Mouse (Mus musculus) hindbrain, embryonic 15.5 days (tissue): Measurements from ENCODE around the gene Pid1. TPM values are rescaled to one million over a fixed set of nuclear protein-coding genes. Genes with fewer than 3 reads are reported as not detected.
A peak's percentile ranks its signal among the peaks of the same experiment; 100 is the strongest.
"Not testable (repeated sequence)": the region's sequence is repeated elsewhere in the genome, so short reads cannot be mapped to it uniquely, and the experiment has no call there.

ENCODE experiments used
- ATAC-seq: fragments of 200-750 bp; cut with Nextera tagmentation; 2 replicates; pipeline ENCODE4 v1.8.0; 2017; ENCODE audit warnings: low read depth, moderate number of reproducible peaks, moderate TSS enrichment; ENCODE audit not compliant: low FRiP score
- H3K27ac ChIP-seq: fragments of 300-500 bp; sonication (generic); replicated peaks from 2 replicates; pipeline ENCODE4 v1.5.1; 2015; ENCODE audit warnings: mild to moderate bottlenecking, inconsistent platforms
- H3K27me3 ChIP-seq: fragments of 300-500 bp; sonication (generic); 2 replicates; pipeline ENCODE4 v1.6.1; 2015; ENCODE audit warnings: control low read depth, inconsistent platforms
- H3K36me3 ChIP-seq: fragments of 300-500 bp; sonication (generic); 2 replicates; pipeline ENCODE4 v1.6.1; 2015; ENCODE audit warnings: control low read depth, inconsistent platforms
- H3K4me1 ChIP-seq: fragments of 300-500 bp; sonication (generic); replicated peaks from 2 replicates; pipeline ENCODE4 v1.6.1; 2015; ENCODE audit warnings: control low read depth, inconsistent platforms
- H3K4me2 ChIP-seq: fragments of 300-500 bp; sonication (generic); 2 replicates; pipeline ENCODE4 v1.6.1; 2015; ENCODE audit warnings: moderate library complexity, mild to moderate bottlenecking, inconsistent platforms
- H3K4me3 ChIP-seq: fragments of 300-500 bp; sonication (generic); 2 replicates; pipeline ENCODE4 v1.5.1; 2015; ENCODE audit warnings: mild to moderate bottlenecking, inconsistent platforms
- H3K9ac ChIP-seq: fragments of 300-500 bp; sonication (generic); 2 replicates; pipeline ENCODE4 v1.6.1; 2015; ENCODE audit warnings: inconsistent platforms
- H3K9me3 ChIP-seq: fragments of 300-500 bp; sonication (generic); 2 replicates; pipeline ENCODE4 v1.6.1; 2016; ENCODE audit warnings: control low read depth, inconsistent platforms
- WGBS: fragments of 180-500 bp; shearing (Covaris S2); methylation state at CpG from one replicate; pipeline ENCODE4 v1.1.7; 2015; 5-methylcytosine and 5-hydroxymethylcytosine counted together
- polyA plus RNA-seq: library from polyadenylated mRNA; unstranded; fragments of >200 nt; fragmentation: Nextera tagmentation; extraction: Ambion mirVana; gene quantifications from 2 replicates; pipeline ENCODE4 v1.2.1, GENCODE M21; 2015

The Pid1 gene
- polyA plus RNA-seq, 1 experiment from 2014 or later = 118 TPM

DNA sequence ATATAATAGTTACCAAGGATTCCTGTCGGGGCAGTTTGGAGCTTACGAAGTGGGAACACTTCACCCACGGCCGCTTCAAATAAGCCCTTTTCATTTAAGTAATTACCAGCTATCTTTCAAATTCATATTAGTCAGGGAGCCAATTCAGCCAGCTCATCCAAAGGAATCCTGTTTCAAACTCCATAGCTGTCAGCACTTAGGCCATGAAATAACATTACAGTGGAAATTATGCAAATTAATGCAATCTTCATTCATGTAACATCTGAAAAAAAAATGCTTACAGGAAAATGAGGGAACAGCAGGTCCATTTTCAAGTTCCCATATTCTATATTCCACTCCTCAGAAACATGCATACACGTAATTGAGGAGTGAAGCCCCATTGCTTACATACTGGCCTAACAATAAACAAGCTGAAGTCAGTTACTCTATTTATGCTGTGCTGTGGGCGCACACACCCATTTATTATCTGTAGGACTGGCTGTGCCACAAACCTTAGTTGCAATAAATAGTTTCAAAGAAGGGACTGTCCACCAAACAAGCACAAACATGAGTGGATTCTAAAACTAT, 114.1 kb downstream of the Pid1 start:
- H3K27ac ChIP-seq = 0 out of 2 replicates have a peak overlapping the region, but pooled peaks have one; percentile 0
- no peaks in the 10 kb centered on the region for H3K27me3 ChIP-seq
- no peaks in the 10 kb centered on the region for H3K36me3 ChIP-seq
- peaks cover 24% of the 10 kb centered on the region for H3K4me1 ChIP-seq
- H3K4me3 ChIP-seq = no peak overlapping the region
- H3K9me3 ChIP-seq = no peaks in the 10 kb centered on the region
- 38% methylated on average over 6 of the region's 6 CpGs for WGBS
- 0 out of 2 replicates have a peak, but pooled peaks have one; percentile 55 for ATAC-seq
- H3K9ac ChIP-seq = no peak overlapping the region
- no peak overlapping the region for H3K4me2 ChIP-seq

GRCm38 (mm10) chr1:84247111-84247510, 116.9 kb downstream of the Pid1 start:
- no peak overlapping the region for H3K4me2 ChIP-seq
- no peak overlapping the region for H3K4me3 ChIP-seq
- ATAC-seq = no peak
- WGBS = 80% methylated on average over 3 of the region's 3 CpGs
- no peak overlapping the region for H3K27ac ChIP-seq
- no peak overlapping the region for H3K9ac ChIP-seq
- H3K4me1 ChIP-seq = peaks cover 11% of the 10 kb centered on the region
- H3K9me3 ChIP-seq = no peaks in the 10 kb centered on the region
- no peaks in the 10 kb centered on the region for H3K36me3 ChIP-seq
- H3K27me3 ChIP-seq = no peaks in the 10 kb centered on the region

DNA sequence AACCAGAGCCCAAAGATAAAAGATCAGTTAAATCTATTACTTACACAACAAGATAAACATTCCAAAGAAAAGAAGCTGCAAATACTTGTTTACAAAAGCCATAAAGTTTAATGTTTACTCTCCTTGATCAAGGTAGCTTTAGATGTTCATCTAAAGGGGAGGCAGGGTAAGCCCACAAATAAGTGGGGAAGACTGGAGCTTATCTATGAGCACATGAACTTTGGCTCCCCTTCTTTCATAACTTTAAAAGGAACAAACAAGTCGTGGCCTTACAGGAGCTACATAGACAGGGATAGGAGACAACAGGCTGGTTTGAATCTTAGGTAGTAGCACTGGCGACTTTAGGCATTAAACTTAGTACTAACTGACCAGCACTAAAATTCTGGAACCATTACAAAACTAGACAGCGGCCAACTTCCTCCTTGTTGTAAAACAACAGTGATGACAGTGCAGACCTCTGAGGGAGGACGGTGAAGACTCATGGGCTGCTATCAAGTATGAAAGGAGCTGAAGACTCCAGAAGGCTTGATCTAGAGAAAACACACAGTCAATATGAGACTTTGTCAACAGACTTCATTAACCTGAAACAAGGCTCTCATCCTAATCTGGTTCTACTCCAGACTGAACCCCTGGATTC, 122.7 kb downstream of the Pid1 start:
- Histone ChIP-seq H3K27ac (no peak overlapping the region), H3K9me3 (no peaks in the 10 kb centered on the region), H3K36me3 (no peaks in the 10 kb centered on the region), H3K4me3 (no peak overlapping the region), H3K4me1 (no peaks in the 10 kb centered on the region), H3K9ac (no peak overlapping the region), H3K27me3 (no peaks in the 10 kb centered on the region), H3K4me2 (no peak overlapping the region)
- no peak for ATAC-seq
- WGBS = 91% methylated on average over 4 of the region's 4 CpGs

DNA sequence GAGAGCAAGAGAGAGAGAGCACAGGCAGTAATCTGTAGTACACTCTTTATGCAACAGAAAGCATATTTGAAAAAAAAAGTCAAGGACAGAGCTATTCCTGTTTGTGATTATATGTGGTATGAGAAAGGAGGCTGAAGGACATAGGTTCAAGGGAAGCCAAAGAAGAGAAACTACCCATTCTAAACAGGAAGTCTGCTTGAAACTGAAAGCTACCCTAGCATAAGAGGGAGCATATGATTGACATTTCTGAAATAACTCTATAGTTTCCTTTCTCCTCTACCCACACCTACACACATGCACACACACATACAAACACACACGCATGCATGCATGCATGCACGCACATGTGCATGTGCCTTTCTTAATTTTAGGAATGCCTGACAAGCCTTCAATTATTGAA, 123.8 kb downstream of the Pid1 start:
- Histone ChIP-seq H3K9ac (no peak overlapping the region), H3K4me3 (no peak overlapping the region), H3K4me1 (no peaks in the 10 kb centered on the region), H3K27ac (no peak overlapping the region), H3K36me3 (no peaks in the 10 kb centered on the region), H3K4me2 (no peak overlapping the region), H3K27me3 (no peaks in the 10 kb centered on the region), H3K9me3 (no peaks in the 10 kb centered on the region)
- ATAC-seq = no peak
- WGBS = 87% methylated on average over 2 of the region's 2 CpGs

GRCm38 (mm10) chr1:84230431-84230830, 133.5 kb downstream of the Pid1 start:
- no peak overlapping the region for H3K9ac ChIP-seq

GRCm38 (mm10) chr1:84225626-84226025, 138.4 kb downstream of the Pid1 start:
- Histone ChIP-seq H3K4me2 (no peak overlapping the region), H3K36me3 (no peaks in the 10 kb centered on the region), H3K27ac (no peak overlapping the region), H3K27me3 (no peaks in the 10 kb centered on the region), H3K4me3 (no peak overlapping the region), H3K4me1 (no peaks in the 10 kb centered on the region), H3K9ac (no peak overlapping the region), H3K9me3 (no peaks in the 10 kb centered on the region)
- 93% methylated on average over 7 of the region's 7 CpGs for WGBS
- ATAC-seq = no peak

More at GRCm38 (mm10) chr1:84230431-84230830, 133.5 kb downstream of the Pid1 start:
- 85% methylated on average over 2 of the region's 2 CpGs for WGBS
- no peak for ATAC-seq
- H3K4me3 ChIP-seq = no peak overlapping the region
- H3K27ac ChIP-seq = no peak overlapping the region
- H3K4me1 ChIP-seq = no peaks in the 10 kb centered on the region
- H3K9me3 ChIP-seq = no peaks in the 10 kb centered on the region
- no peaks in the 10 kb centered on the region for H3K36me3 ChIP-seq
- H3K27me3 ChIP-seq = no peaks in the 10 kb centered on the region
- no peak overlapping the region for H3K4me2 ChIP-seq

DNA sequence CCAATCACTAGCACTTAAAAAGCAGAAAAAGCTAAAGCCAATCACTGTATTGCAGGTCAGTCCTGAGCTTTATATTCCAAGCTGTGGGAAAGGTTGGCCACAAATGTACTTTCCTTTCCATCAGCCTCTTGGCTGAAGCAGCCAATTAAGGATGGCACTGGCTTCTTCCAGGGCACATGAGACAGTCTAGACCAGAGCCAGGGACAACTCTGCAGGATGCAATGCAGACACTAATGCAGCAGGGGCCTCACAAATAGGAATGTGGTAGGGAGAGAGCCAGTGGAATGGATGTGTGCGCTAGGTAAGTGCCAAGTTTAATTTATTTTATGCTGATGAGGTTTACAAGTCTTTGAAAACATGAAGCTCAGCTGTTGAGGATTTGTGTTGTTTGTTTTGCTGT, 141.9 kb downstream of the Pid1 start:
- Histone ChIP-seq H3K36me3 (no peaks in the 10 kb centered on the region), H3K4me1 (peaks cover 13% of the 10 kb centered on the region; the same call in 1 of the 2 replicates), H3K4me2 (no peak overlapping the region), H3K27me3 (no peaks in the 10 kb centered on the region), H3K27ac (no peak overlapping the region), H3K4me3 (no peak overlapping the region), H3K9me3 (no peaks in the 10 kb centered on the region), H3K9ac (no peak overlapping the region)
- 83% methylated on average over 1 of the region's 1 CpGs for WGBS
- peak; percentile 48 for ATAC-seq

- Histone ChIP-seq H3K27me3 (no peaks in the 10 kb centered on the region), H3K4me3 (no peak overlapping the region), H3K27ac (no peak overlapping the region), H3K4me2 (no peak overlapping the region), H3K36me3 (no peaks in the 10 kb centered on the region), H3K9me3 (no peaks in the 10 kb centered on the region), H3K9ac (no peak overlapping the region), H3K4me1 (peaks cover 13% of the 10 kb centered on the region; the same call in 1 of the 2 replicates)
- WGBS = 63% methylated on average over 7 of the region's 7 CpGs
- no peak for ATAC-seq
These were observed 145.4 kb downstream of the Pid1 start for GRCm38 (mm10) chr1:84218605-84219004.

DNA sequence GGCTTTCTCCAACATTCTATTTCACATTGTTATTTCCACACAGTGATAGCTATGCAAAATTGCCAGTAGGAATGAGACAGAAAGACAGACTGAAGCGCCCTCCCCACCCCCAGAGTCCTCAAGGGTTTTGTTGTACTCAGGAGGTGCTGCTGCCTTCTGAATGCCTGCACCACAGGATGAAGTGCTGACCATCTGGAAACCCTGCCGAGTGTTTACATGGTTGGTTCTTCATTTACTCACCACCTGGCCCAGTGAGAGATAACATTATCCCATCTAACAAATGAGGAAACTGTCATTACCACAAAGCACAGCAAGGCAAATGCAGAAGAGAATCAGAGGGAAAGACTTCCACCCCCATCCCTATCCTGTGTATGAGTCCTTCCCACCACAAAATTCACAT, 146.2 kb downstream of the Pid1 start:
- H3K4me3 ChIP-seq = no peak overlapping the region
- H3K4me2 ChIP-seq = no peak overlapping the region
- H3K36me3 ChIP-seq = no peaks in the 10 kb centered on the region
- H3K27me3 ChIP-seq = no peaks in the 10 kb centered on the region
- 19% methylated on average over 2 of the region's 2 CpGs for whole genome bisulfite sequencing
- H3K27ac ChIP-seq = no peak overlapping the region
- no peak for ATAC-seq
- H3K4me1 ChIP-seq = peaks cover 13% of the 10 kb centered on the region; the same call in 1 of the 2 replicates
- H3K9me3 ChIP-seq = no peaks in the 10 kb centered on the region
- no peak overlapping the region for H3K9ac ChIP-seq

DNA sequence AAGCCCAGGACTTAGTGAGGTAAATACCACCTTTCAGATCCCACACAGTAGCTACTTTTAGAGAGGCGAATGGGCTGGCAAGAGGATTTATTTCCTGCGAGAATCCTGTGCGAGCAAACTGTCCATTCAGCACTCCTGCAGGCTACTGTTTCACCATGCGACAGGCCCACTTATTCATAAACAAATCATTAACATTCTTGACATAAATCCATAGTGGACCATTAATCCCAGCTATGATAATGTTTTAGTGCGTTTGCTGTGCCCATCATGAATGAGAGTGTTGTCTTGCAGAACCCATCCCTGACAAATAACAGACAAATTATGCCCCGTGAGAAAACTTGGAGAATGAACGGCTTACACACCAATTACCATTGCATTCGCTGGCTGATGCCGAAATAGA, 152.5 kb downstream of the Pid1 start:
- H3K27ac ChIP-seq = no peak overlapping the region; the same call in 1 of the 2 replicates
- H3K9ac ChIP-seq = no peak overlapping the region
- 29% methylated on average over 9 of the region's 9 CpGs for WGBS
- peak overlapping the region; percentile 27; the same call in 1 of the 2 replicates for H3K4me2 ChIP-seq
- H3K27me3 ChIP-seq = no peaks in the 10 kb centered on the region
- H3K4me1 ChIP-seq = peaks cover 10% of the 10 kb centered on the region
- no peaks in the 10 kb centered on the region for H3K9me3 ChIP-seq
- H3K4me3 ChIP-seq = no peak overlapping the region
- ATAC-seq = no peak
- H3K36me3 ChIP-seq = no peaks in the 10 kb centered on the region

- WGBS = 98% methylated on average over 3 of the region's 3 CpGs
- not testable (repeated sequence) for H3K27me3 ChIP-seq, H3K27ac ChIP-seq, H3K4me2 ChIP-seq, ATAC-seq, H3K9me3 ChIP-seq, H3K4me3 ChIP-seq, H3K36me3 ChIP-seq, H3K9ac ChIP-seq, H3K4me1 ChIP-seq
These were observed 158.2 kb downstream of the Pid1 start for GRCm38 (mm10) chr1:84205746-84206145.

GRCm38 (mm10) chr1:84203494-84203893, 160.5 kb downstream of the Pid1 start:
- Histone ChIP-seq H3K4me3 (no peak overlapping the region), H3K36me3 (no peaks in the 10 kb centered on the region), H3K27ac (no peak overlapping the region), H3K4me2 (no peak overlapping the region), H3K27me3 (no peaks in the 10 kb centered on the region), H3K9ac (no peak overlapping the region), H3K4me1 (no peaks in the 10 kb centered on the region), H3K9me3 (no peaks in the 10 kb centered on the region)
- no peak for ATAC-seq
- WGBS = 90% methylated on average over 4 of the region's 4 CpGs
